Mouse (Mus musculus) testis, adult 2 months (tissue): ENCODE results near the gene Znrf4.

Experiments
- CTCF ChIP-seq: fragments of 200-500 bp; IDR thresholded peaks from 2 replicates; pipeline ENCODE4 v1.5.1; 2012; ENCODE audit warnings: low read depth, mild to moderate bottlenecking, inconsistent platforms, low read length, moderate library complexity; ENCODE audit not compliant: control insufficient read depth, insufficient read depth, insufficient replicate concordance
- POLR2A ChIP-seq: fragments of 200-500 bp; IDR thresholded peaks from 2 replicates; pipeline ENCODE4 v1.6.1; 2012; ENCODE audit warnings: low read depth, mild to moderate bottlenecking, inconsistent platforms, low read length, moderate library complexity; ENCODE audit not compliant: control insufficient read depth

DNA sequence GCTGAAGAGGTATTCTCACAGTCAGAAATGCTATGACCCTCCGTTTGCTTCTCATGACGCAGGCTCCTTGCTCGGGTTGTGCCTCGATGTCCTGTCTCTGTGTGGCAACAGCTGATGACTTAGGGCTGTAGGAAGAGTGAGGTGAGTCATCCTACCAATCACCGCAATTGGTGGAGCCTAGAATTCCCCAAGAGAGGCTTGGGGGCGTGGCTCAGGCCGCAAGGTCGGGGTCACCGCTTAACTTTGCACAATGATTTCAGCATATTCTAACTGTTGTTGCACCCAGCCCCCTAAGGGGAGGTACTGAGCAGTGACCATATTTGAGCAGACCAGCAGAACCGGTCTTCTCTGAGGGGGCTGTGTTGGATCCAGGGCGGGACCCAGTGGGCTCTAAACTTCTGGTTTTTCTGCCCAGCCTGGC lies 34.0 kb downstream of the Znrf4 start:
- TF ChIP-seq POLR2A = no peak
- no peak for TF ChIP-seq CTCF
